Mouse (Mus musculus): ENCODE measurements around the gene Zmynd11.

The Zmynd11 gene

GRCm38 (mm10) chr13:9663593-9663992 is 101.5 kb downstream of the Zmynd11 start:
- in situ Hi-C loops (cut with MboI; ENCODE audit: unreplicated experiment in 2 of 2) = no loop called here

GRCm38 (mm10) chr13:9660711-9661110 is 104.4 kb downstream of the Zmynd11 start:
- in situ Hi-C loops (cut with MboI; ENCODE audit: unreplicated experiment in 2 of 2) = no loop called here

GRCm38 (mm10) chr13:9656613-9657012 is 108.5 kb downstream of the Zmynd11 start:
- in situ Hi-C loops (cut with MboI; ENCODE audit: unreplicated experiment in 2 of 2) = no loop called here

- in situ Hi-C loops (cut with MboI; ENCODE audit: unreplicated experiment in 2 of 2) = no loop called here
Measured at GRCm38 (mm10) chr13:9653018-9653417, 112.1 kb downstream of the Zmynd11 start.

GRCm38 (mm10) chr13:9650580-9650979 is 114.5 kb downstream of the Zmynd11 start:
- in situ Hi-C loops (cut with MboI; ENCODE audit: unreplicated experiment in 2 of 2) = no loop called here

GRCm38 (mm10) chr13:9649894-9650293 is 115.2 kb downstream of the Zmynd11 start:
- in situ Hi-C loops (cut with MboI; ENCODE audit: unreplicated experiment in 2 of 2) = loop anchor here in 1 of 2 experiments (25.0 kb wide), 1 partner anchor 188 kb away; no protein-coding TSS in a partner anchor

- in situ Hi-C loops (cut with MboI; ENCODE audit: unreplicated experiment in 2 of 2) = loop anchor here in 1 of 2 experiments (25.0 kb wide), 1 partner anchor 186 kb away; no protein-coding TSS in a partner anchor
Measured at GRCm38 (mm10) chr13:9648716-9649115, 116.4 kb downstream of the Zmynd11 start.

GRCm38 (mm10) chr13:9637949-9638348 is 127.2 kb downstream of the Zmynd11 start:
- in situ Hi-C loops (cut with MboI; ENCODE audit: unreplicated experiment in 2 of 2) = loop anchor here (5.0 to 25.0 kb wide), 5 partner anchors 173 to 753 kb away; partner anchors contain the start of gene Idi1 (in 1 of the 2)

GRCm38 (mm10) chr13:9636505-9636904 is 128.6 kb downstream of the Zmynd11 start:
- in situ Hi-C loops (cut with MboI; ENCODE audit: unreplicated experiment in 2 of 2) = loop anchor here (5.0 to 25.0 kb wide), 5 partner anchors 172 to 752 kb away; partner anchors contain the start of gene Idi1 (in 1 of the 2)

- in situ Hi-C loops (cut with MboI; ENCODE audit: unreplicated experiment in 2 of 2) = loop anchor here (5.0 to 25.0 kb wide), 5 partner anchors 171 to 751 kb away; partner anchors contain the start of gene Idi1 (in 1 of the 2)
Measured at GRCm38 (mm10) chr13:9635951-9636350, 129.2 kb downstream of the Zmynd11 start.

Data from v-Abl transformed pro-B cells (cell line).